Mouse (Mus musculus) mouse embryonic stem cell (cell line): ENCODE measurements around the gene Prkag2.

Source experiments
- in situ Hi-C, 2 experiments: fragments of 300-500 bp; cut with MboI; formaldehyde crosslinking; loops; 1 replicate in 1 of 2; 3 replicates in 1 of 2; pipeline ENCODE4 v1.14.3; 2019 to 2020; ENCODE audit warnings: low sequenced_read_pairs in 2 of 2, low pct_unique_long_range_greater_than_20kb in 1 of 2, mixed read lengths in 1 of 2; ENCODE audit not compliant: unreplicated experiment in 1 of 2

The Prkag2 gene

DNA sequence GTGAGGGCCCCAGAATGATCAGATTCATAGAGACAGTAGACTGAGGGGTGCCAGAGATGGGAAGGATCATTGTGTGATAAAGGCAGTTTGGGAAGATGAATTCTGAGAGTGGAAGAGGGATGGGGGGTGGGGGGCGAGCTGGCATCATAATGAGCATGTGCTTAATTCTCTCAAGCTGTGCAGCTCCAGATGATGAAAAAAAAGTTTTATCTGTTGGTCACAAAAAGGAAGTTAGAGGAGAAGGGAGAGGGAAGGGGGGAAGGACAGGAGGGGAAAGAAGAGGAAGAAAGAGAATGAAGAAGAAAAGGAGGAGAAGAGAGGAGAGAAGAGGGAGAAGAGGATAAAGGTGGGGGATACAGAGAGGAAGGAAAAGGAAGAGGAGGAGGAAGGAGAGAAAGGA lies 116.3 kb downstream of the Prkag2 start:
- in situ Hi-C loops, result no loop called here

DNA sequence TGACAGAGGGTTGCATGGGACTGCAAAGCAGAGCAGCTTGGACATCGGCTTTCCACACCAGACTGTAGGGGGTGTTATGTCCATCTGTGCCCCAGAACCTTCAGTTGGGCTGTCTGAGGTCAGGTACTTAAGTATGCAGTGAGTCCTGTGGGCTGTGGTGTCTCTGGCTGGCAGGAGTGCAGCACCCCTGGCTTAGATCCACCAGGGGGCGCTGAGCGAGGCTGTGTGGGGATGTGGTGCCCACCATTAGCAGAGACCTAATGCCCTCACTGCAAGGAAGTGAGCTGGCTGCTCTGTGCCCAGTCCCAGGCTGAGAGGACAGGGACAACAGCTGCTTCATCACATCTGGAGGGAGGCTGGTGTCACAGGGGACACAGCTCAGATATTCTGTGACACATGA lies 116.9 kb downstream of the Prkag2 start:
- in situ Hi-C loops, result no loop called here

GRCm38 (mm10) chr5:24982258-24982657 lies 118.2 kb downstream of the Prkag2 start:
- in situ Hi-C loops, result no loop called here

GRCm38 (mm10) chr5:24981765-24982164 lies 118.7 kb downstream of the Prkag2 start:
- in situ Hi-C loops, result no loop called here

- in situ Hi-C loops, result no loop called here
These were observed 120.5 kb downstream of the Prkag2 start for GRCm38 (mm10) chr5:24979968-24980345.

DNA sequence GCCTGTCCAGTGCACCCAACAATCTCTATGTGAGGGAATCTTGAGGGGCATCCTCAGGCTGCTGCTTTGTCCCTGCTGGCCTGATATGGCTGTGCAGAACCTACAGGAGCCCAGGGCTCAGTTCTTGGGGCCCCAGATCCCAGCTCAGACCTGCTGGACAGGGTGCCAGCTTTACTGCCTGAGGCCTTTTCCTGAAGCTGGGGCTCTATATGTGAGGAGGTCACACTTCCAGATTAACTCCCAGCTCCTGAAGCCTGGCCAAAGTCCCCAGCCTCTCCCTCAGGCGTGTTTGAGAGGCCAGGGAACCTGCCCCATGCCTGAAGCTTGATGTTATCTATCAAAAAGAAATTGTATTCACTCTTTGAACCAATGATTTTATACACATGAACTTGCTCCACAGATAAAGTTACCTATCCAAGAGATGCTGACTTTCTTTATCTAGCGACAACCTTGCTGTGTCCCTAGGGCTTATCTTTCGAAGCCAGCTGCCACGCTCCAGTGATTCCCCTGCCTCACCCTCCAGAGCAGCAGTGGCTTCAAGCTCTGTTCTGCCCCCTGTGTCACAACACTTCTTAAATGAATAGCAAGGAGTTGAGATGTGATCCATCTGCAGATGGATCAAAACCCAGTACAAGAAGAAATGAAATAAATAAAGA lies 121.0 kb downstream of the Prkag2 start:
- in situ Hi-C loops, result no loop called here

DNA sequence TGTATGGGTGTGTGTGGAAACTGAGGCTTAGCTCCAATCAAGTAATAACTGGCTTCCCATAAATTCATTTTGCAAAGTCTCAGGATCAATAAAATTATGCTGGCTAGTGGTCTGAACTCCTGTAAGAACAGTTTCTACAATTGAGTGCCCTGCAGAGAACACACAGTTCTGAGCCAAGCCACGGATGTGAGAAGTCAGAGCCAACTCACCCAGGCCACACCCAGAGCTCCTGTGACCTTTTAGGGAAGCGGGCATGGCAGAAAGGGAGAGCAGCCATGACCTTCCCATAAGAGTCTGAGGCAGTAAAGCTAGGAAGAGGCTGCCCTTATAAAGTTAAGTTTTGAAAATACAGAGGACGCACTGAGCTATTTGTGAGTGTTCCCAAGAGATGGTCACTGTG lies 123.5 kb downstream of the Prkag2 start:
- in situ Hi-C loops, result no loop called here

DNA sequence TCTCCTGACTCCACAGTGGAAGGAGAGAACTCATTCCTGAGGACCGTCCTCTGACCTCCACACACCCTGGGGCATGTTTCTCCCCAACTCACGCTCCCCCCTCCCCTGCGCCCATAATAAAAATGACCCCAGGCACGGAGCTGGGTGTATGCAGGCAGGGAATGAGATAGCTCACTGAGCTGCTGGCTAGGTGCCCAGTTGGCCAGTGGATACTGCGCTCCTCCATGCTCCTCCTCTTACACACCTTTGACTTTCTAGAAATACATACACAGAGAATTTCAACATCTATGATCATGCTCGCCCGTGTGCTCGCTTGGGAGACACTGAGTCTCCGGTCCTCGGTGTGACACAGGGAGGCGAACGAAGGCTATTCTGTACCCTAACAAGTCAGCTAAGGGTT lies 124.2 kb downstream of the Prkag2 start:
- in situ Hi-C loops, result no loop called here

- in situ Hi-C loops, result no loop called here
These were observed 125.3 kb downstream of the Prkag2 start for GRCm38 (mm10) chr5:24975100-24975499.

DNA sequence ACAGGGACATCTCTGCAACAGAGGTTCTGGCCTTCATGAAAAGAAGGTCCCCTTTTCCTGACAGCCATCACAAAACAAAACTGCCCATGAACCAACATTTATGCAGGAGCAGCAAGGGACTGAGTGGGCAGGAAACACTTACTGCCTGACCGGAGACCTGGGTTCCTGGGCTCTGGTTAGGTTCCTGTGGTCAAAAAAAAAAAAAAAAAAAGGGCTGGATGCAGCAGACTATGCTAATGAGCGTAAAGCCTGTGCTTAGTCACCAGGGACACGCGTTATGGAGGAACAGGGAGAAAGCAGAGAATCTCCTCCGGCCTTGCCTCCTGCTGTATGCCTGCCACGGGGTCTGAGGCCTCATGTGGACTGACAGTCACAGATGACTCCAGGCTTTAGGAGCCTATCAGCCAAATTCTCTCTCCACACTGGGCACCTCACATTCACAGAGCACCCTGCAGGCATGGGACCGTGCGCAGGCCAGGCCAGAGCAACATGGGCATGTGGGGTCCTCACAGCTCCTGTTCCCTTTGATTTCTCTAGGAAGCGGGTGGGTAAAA lies 126.7 kb downstream of the Prkag2 start:
- in situ Hi-C loops, result no loop called here

DNA sequence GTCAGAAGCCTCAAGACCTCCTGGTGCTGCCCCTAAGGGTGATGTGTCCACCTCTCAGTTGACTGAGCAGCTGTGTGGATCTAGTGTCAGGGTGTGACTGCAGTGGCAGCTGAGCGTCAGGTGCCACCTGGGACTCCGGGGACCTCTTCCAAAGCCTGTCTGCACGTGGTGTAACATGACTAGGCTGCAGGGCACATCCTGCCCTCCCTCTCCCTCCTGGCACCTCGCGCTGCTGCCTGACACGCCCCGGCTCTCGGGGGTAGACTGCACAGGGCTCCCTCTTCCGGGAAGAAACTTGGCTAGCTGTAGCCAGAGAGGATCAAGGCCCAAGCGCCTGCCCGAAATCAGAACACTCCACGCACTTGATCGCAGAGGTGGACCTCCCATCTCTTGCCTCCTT lies 127.2 kb downstream of the Prkag2 start:
- in situ Hi-C loops, result no loop called here

DNA sequence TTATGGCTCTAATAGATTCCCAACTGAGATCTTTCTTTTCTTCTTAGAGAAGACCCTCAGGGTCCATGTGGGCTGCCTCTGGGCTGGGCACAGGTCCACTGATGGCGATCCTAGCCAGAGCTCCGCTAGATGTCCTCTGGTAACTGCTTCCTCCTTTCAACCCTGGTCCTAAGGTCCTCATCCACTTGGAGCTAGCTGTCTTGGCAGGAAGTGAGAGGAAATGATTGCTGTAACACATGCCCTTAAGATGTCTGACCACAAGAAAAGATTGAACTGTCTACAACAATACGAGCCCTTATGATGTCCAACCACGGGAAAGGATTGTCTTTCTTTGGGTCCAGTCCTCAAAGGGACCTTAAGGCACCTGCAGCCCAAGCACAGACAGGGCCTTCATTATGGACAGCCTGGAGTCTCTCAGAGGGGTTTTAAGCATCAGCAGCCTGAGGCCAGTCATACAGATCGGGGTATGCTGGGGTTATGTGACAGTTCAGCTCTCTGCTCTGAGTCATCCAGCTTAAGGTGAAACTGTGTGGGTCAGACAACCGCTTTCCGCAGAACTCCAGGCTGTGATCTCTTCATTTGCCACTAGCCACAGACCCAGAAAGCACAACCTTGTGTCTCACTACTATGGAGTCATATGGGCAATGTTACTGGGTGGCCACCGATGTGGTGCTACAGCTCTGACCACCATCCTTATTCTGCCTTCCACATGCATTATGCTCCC lies 129.7 kb downstream of the Prkag2 start:
- in situ Hi-C loops, result no loop called here

DNA sequence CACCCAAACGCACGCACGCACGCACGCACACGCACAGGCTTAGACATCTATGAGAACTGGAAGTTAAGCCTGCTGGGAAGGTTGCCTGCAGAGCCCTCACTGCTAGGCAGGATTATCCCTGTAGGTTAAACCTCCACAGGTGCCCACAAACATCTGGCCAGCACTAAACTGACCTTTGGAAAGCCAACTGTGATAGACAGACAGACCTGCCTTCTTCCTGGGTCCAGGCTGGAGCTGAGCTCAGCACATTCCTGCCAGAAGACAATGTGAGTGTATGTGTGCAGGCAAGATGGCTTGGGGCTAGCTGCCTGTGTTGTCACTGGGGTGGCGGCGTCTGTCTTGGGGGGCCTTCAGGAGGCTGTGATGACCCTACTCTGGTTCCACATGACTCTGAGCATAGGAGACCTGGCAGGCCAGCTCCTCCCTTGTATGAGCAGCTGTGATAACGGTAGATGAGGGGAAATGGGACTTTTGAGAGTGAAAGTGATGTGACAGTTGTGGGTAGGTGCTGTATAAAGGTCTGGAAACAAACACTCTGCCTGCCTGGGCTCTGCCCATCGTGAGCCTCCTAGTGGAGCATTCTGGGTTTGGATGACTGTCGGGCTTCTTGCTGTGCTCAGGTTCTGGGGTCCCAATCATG lies 131.1 kb downstream of the Prkag2 start:
- in situ Hi-C loops, result no loop called here

- in situ Hi-C loops, result no loop called here
These were observed 131.7 kb downstream of the Prkag2 start for GRCm38 (mm10) chr5:24968792-24969191.

GRCm38 (mm10) chr5:24967898-24968535 lies 132.4 kb downstream of the Prkag2 start:
- in situ Hi-C loops, result no loop called here

GRCm38 (mm10) chr5:24963776-24964175 lies 136.7 kb downstream of the Prkag2 start:
- in situ Hi-C loops, result no loop called here

GRCm38 (mm10) chr5:24960791-24961190 lies 139.7 kb downstream of the Prkag2 start:
- in situ Hi-C loops, result no loop called here

- in situ Hi-C loops, result no loop called here
These were observed 140.7 kb downstream of the Prkag2 start for GRCm38 (mm10) chr5:24959758-24960157.

DNA sequence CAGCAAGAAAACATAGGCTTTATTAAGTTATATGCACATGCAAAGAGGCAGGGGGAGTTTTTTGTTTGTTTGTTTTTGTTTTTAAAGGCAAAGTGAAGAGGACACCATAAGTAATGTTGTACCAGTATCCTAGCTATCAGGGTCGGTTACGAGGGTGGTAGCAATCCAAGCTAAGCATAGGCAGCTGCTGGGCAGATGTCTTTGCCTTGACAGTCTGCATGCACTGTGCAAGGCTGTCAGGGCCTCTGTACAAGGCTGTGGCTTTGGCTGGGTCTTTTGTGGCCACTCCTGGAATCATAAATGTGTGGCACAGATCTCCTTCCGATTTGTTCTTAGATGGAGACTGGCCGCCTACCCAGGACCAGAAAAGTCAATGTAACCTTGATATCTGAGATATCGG lies 141.8 kb downstream of the Prkag2 start:
- in situ Hi-C loops, result no loop called here
